Mouse (Mus musculus): ENCODE measurements around the gene Sytl3.

The Sytl3 gene

GRCm38 (mm10) chr17:6738836-6739235, 79.9 kb downstream of the Sytl3 start:
- no peak for DNase-seq

- peak; percentile 17 for DNase-seq
These were observed 80.4 kb downstream of the Sytl3 start for GRCm38 (mm10) chr17:6739266-6739665.

GRCm38 (mm10) chr17:6739756-6740155, 80.9 kb downstream of the Sytl3 start:
- DNase-seq, result peak; percentile 1

GRCm38 (mm10) chr17:6740331-6741170, 81.7 kb downstream of the Sytl3 start:
- peak; percentile 1 for DNase-seq

DNA sequence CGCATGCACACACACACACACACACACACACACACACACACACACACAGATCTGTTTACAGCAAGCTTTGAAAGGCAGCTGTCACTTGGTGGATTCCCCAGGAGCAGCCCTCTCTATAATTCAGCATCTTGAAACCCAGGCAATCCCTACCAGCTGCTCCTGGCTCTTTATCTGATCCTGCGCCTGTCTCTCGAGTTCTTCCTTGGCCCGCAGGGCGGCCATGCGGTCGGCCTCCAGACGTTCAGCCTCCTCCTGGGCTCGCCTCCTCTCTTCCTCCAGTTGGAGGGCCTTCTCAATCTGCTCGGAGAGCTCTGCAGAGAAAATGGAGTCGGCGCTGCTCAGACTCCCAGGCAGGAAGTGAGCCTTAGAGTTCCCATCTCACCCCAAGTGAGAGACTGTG, 82.4 kb downstream of the Sytl3 start:
- no peak for DNase-seq

- peak; percentile 71 for DNase-seq
These were observed 83.5 kb downstream of the Sytl3 start for GRCm38 (mm10) chr17:6742083-6743038.

- no peak for DNase-seq
These were observed 84.2 kb downstream of the Sytl3 start for GRCm38 (mm10) chr17:6743039-6743575.

- DNase-seq, result no peak
These were observed 84.9 kb downstream of the Sytl3 start for GRCm38 (mm10) chr17:6743787-6744239.

GRCm38 (mm10) chr17:6744366-6744765, 85.5 kb downstream of the Sytl3 start:
- DNase-seq, result no peak

DNA sequence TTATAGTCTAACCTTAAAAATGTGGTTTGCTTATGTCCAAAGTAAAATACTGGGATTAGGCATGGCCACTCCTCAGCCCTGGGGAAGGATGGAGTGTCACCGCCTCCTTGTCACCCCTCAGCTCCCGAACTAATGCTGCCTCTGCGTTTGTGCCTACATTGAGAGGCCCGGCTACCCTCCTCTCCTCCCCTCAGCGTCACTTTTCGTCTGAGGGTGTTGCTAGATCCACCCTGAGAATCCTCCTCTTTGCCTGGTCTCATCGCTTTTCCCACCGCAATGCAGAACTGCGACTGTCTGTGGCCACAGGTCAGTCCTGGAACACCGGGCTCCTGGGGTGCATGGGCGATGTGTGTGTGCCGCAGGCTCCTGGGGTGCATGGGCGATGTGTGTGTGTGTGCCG, 86.0 kb downstream of the Sytl3 start:
- DNase-seq, result no peak

GRCm38 (mm10) chr17:6745503-6745902, 86.6 kb downstream of the Sytl3 start:
- DNase-seq, result no peak

DNA sequence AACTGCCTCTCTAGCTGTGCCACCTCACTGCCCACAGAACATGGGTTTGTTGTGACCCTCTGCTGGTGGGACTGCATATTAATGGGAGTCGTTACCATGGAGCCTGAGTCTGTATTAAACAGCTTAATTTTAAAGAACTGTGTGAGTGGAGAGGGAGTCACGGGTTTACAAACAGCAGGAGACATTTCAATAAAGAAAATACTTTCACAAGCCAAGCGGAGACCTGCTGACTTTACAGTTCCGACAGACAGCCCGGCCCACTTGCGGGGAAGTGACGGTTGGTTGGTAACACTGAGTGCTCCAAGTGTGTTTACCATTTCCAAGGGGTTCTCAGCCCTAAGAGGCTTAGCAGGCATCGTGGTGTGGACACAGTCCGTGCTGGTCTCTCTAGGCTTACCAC, 87.1 kb downstream of the Sytl3 start:
- DNase-seq, result peak; percentile 64

- DNase-seq, result peak; percentile 63
These were observed 87.7 kb downstream of the Sytl3 start for GRCm38 (mm10) chr17:6746452-6747231.

GRCm38 (mm10) chr17:6747478-6747877, 88.6 kb downstream of the Sytl3 start:
- DNase-seq, result no peak

GRCm38 (mm10) chr17:6748779-6749464, 90.0 kb downstream of the Sytl3 start:
- DNase-seq, result no peak

GRCm38 (mm10) chr17:6751221-6751859, 92.4 kb downstream of the Sytl3 start:
- peak; percentile 65 for DNase-seq

GRCm38 (mm10) chr17:6752375-6752774, 93.5 kb downstream of the Sytl3 start:
- DNase-seq, result no peak

GRCm38 (mm10) chr17:6755176-6755575, 96.3 kb downstream of the Sytl3 start:
- no peak for DNase-seq

- no peak for DNase-seq
These were observed 97.0 kb downstream of the Sytl3 start for GRCm38 (mm10) chr17:6755873-6756272.

- no peak for DNase-seq
These were observed 99.0 kb downstream of the Sytl3 start for GRCm38 (mm10) chr17:6757902-6758301.

DNA sequence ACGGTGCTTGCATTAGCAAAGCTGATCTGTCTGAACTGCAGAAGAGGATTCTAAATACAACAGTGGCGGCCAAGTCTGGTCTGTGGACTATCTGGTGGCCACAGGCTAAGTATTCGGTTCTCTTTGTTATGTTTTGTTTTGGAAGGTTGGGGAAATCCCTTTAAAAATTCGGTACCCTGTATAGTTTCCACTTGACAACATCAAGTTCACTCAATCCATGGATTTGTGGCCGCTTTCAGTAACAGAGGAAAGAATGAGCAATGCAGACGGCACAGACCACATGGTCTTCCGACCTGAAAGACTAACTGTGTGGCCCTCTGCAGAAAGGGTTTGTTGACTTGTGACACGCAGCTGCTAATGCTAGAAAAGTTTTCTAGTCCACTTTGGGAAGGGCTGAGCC, 100.0 kb downstream of the Sytl3 start:
- no peak for DNase-seq
